Mouse (Mus musculus) MEL (cell line): ENCODE results near the gene Nop16. TPM values are rescaled to one million over a fixed set of nuclear protein-coding genes. Genes with fewer than 3 reads are reported as not detected.
"Not testable (repeated sequence)": the region's sequence is repeated elsewhere in the genome, so short reads cannot be mapped to it uniquely, and the experiment has no call there.

Experiments
- DNase-seq: peaks from one replicate; pipeline ENCODE4 v3.0.0; 2011; ENCODE audit warnings: low read depth, low spot score
- H3K27ac ChIP-seq: 2 replicates; pipeline ENCODE4 v1.5.1; 2012; ENCODE audit warnings: low read depth, mild to moderate bottlenecking, control low read depth, low read length, moderate library complexity; ENCODE audit not compliant: control insufficient read depth
- H3K27me3 ChIP-seq, 2 experiments: fragments of 150-350 bp in 1 of 2; sonication (generic) in 1 of 2; 2 replicates each; pipeline ENCODE4 v1.6.1; 2012; ENCODE audit warnings: low read length in 2 of 2, mild to moderate bottlenecking in 2 of 2, improper control_type of control experiment in 1 of 2, moderate library complexity in 1 of 2; ENCODE audit not compliant: insufficient read depth in 2 of 2, control insufficient read depth in 1 of 2
- H3K36me3 ChIP-seq, 2 experiments: 2 replicates each; pipeline ENCODE4 v1.6.1; 2012 to 2014; ENCODE audit warnings: low read length in 2 of 2, improper control_type of control experiment in 1 of 2, inconsistent platforms in 1 of 2, mild to moderate bottlenecking in 1 of 2; ENCODE audit not compliant: insufficient read depth in 2 of 2, control insufficient read depth in 1 of 2
- H3K4me1 ChIP-seq, 2 experiments: fragments of 150-350 bp in 1 of 2; sonication (generic) in 1 of 2; 2 replicates each; pipeline ENCODE4 v1.6.1; 2012; ENCODE audit warnings: low read length in 2 of 2, improper control_type of control experiment in 1 of 2, mild to moderate bottlenecking in 1 of 2; ENCODE audit not compliant: insufficient read depth in 2 of 2, control insufficient read depth in 1 of 2
- H3K4me3 ChIP-seq, 2 experiments: fragments of 150-350 bp in 1 of 2; sonication (generic) in 1 of 2; 2 replicates each; pipeline ENCODE4 v1.5.1; 2012; ENCODE audit warnings: low read depth in 2 of 2, low read length in 2 of 2, mild to moderate bottlenecking in 2 of 2, moderate library complexity in 2 of 2, control low read depth in 1 of 2, improper control_type of control experiment in 1 of 2; ENCODE audit not compliant: control insufficient read depth in 1 of 2, insufficient read depth in 1 of 2
- H3K79me2 ChIP-seq: 2 replicates; pipeline ENCODE4 v1.6.1; 2012; ENCODE audit warnings: mild to moderate bottlenecking, low read length, moderate library complexity; ENCODE audit not compliant: control insufficient read depth, poor library complexity, insufficient read depth
- H3K9ac ChIP-seq: 2 replicates; pipeline ENCODE4 v1.6.1; 2012; ENCODE audit warnings: low read depth, mild to moderate bottlenecking, control low read depth, low read length, moderate library complexity; ENCODE audit not compliant: control insufficient read depth, poor library complexity, severe bottlenecking
- H3K9me3 ChIP-seq: fragments of 150-350 bp; sonication (generic); replicated peaks from 2 replicates; pipeline ENCODE4 v1.6.1; 2012; ENCODE audit warnings: mild to moderate bottlenecking, low read length, improper control_type of control experiment, moderate library complexity; ENCODE audit not compliant: insufficient read depth
- BHLHE40 ChIP-seq: IDR thresholded peaks from 2 replicates; pipeline ENCODE4 v1.6.1; 2012; ENCODE audit warnings: low read depth, mild to moderate bottlenecking, inconsistent platforms, low read length, improper control_type of control experiment, borderline replicate concordance
- CHD1 ChIP-seq: IDR thresholded peaks from 2 replicates; pipeline ENCODE4 v1.6.1; 2012; ENCODE audit warnings: low read depth, mild to moderate bottlenecking, inconsistent platforms, low read length, improper control_type of control experiment
- CHD2 ChIP-seq: IDR thresholded peaks from 2 replicates; pipeline ENCODE4 v1.6.1; 2011; ENCODE audit warnings: low read length, improper control_type of control experiment
- CTCF ChIP-seq, 3 experiments: IDR thresholded peaks in 2 of 3; conservative IDR thresholded peaks in 1 of 3; 2 replicates each; pipeline ENCODE4 v1.5.1; 2011 to 2012; ENCODE audit warnings: low read length in 3 of 3, low read depth in 2 of 3, mild to moderate bottlenecking in 2 of 3, improper control_type of control experiment in 1 of 3, inconsistent platforms in 1 of 3, mixed read lengths in 1 of 3, moderate library complexity in 1 of 3; ENCODE audit not compliant: control insufficient read depth in 1 of 3, insufficient read depth in 1 of 3, poor library complexity in 1 of 3, severe bottlenecking in 1 of 3
- E2F4 ChIP-seq: IDR thresholded peaks from 2 replicates; pipeline ENCODE4 v1.6.1; 2011; ENCODE audit warnings: low read depth, low read length, improper control_type of control experiment, borderline replicate concordance
- ELF1 ChIP-seq: IDR thresholded peaks from 2 replicates; pipeline ENCODE4 v1.6.1; 2014; ENCODE audit warnings: low read depth, mild to moderate bottlenecking, inconsistent platforms, low read length, improper control_type of control experiment, moderate library complexity
- ETS1 ChIP-seq: IDR thresholded peaks from 2 replicates; pipeline ENCODE4 v1.6.1; 2012; ENCODE audit warnings: low read depth, mild to moderate bottlenecking, inconsistent platforms, low read length, improper control_type of control experiment, moderate library complexity
- GABPA ChIP-seq: IDR thresholded peaks from 2 replicates; pipeline ENCODE4 v1.6.1; 2012; ENCODE audit warnings: low read depth, mild to moderate bottlenecking, inconsistent platforms, low read length, improper control_type of control experiment, moderate library complexity
- GATA1 ChIP-seq: IDR thresholded peaks from 2 replicates; pipeline ENCODE4 v1.6.1; 2011; ENCODE audit warnings: low read depth, low read length, improper control_type of control experiment
- HCFC1 ChIP-seq: IDR thresholded peaks from 2 replicates; pipeline ENCODE4 v1.6.1; 2012; ENCODE audit warnings: low read depth, mild to moderate bottlenecking, inconsistent platforms, low read length, improper control_type of control experiment, moderate library complexity
- JUND ChIP-seq: IDR thresholded peaks from 2 replicates; pipeline ENCODE4 v1.6.1; 2011; ENCODE audit warnings: low read depth, mild to moderate bottlenecking, improper control_type of control experiment, low read length
- MAFK ChIP-seq: IDR thresholded peaks from 2 replicates; pipeline ENCODE4 v1.6.1; 2011; ENCODE audit warnings: low read depth, mild to moderate bottlenecking, low read length, improper control_type of control experiment, borderline replicate concordance
- MAX ChIP-seq: IDR thresholded peaks from 2 replicates; pipeline ENCODE4 v1.6.1; 2011; ENCODE audit warnings: low read length, improper control_type of control experiment
- MAZ ChIP-seq: IDR thresholded peaks from 2 replicates; pipeline ENCODE4 v1.6.1; 2012; ENCODE audit warnings: low read depth, mild to moderate bottlenecking, inconsistent platforms, low read length, improper control_type of control experiment
- MYB ChIP-seq: IDR thresholded peaks from 2 replicates; pipeline ENCODE4 v1.6.1; 2011; ENCODE audit warnings: mild to moderate bottlenecking, low read depth, low read length, improper control_type of control experiment
- MYC ChIP-seq: IDR thresholded peaks from 2 replicates; pipeline ENCODE4 v1.6.1; 2011; ENCODE audit warnings: low read depth, mild to moderate bottlenecking, low read length, improper control_type of control experiment, moderate library complexity
- NELFE ChIP-seq: IDR thresholded peaks from 2 replicates; pipeline ENCODE4 v1.6.1; 2011; ENCODE audit warnings: low read depth, low read length, improper control_type of control experiment
- POLR2A ChIP-seq, 2 experiments: IDR thresholded peaks; 2 replicates each; pipeline ENCODE4 v1.6.1; 2011 to 2012; ENCODE audit warnings: low read length in 2 of 2, mild to moderate bottlenecking in 2 of 2, control low read depth in 1 of 2, improper control_type of control experiment in 1 of 2, low read depth in 1 of 2, moderate library complexity in 1 of 2; ENCODE audit not compliant: control insufficient read depth in 1 of 2, insufficient read depth in 1 of 2, poor library complexity in 1 of 2
- POLR2AphosphoS2 ChIP-seq: IDR thresholded peaks from 2 replicates; pipeline ENCODE4 v1.6.1; 2011; ENCODE audit warnings: low read length, improper control_type of control experiment
- RAD21 ChIP-seq: IDR thresholded peaks from 2 replicates; pipeline ENCODE4 v1.6.1; 2011; ENCODE audit warnings: mild to moderate bottlenecking, low read depth, low read length, improper control_type of control experiment
- RCOR1 ChIP-seq: IDR thresholded peaks from 2 replicates; pipeline ENCODE4 v1.6.1; 2012; ENCODE audit warnings: low read depth, mild to moderate bottlenecking, inconsistent platforms, low read length, improper control_type of control experiment
- SMC3 ChIP-seq: IDR thresholded peaks from 2 replicates; pipeline ENCODE4 v1.6.1; 2011; ENCODE audit warnings: low read depth, low read length, improper control_type of control experiment
- TAL1 ChIP-seq: IDR thresholded peaks from 2 replicates; pipeline ENCODE4 v1.6.1; 2012; ENCODE audit warnings: mild to moderate bottlenecking, inconsistent platforms, low read length, moderate library complexity, mixed read lengths
- TCF12 ChIP-seq: IDR thresholded peaks from 2 replicates; pipeline ENCODE4 v1.6.1; 2014; ENCODE audit warnings: low read depth, mild to moderate bottlenecking, inconsistent platforms, low read length, improper control_type of control experiment, moderate library complexity
- USF1 ChIP-seq: IDR thresholded peaks from 2 replicates; pipeline ENCODE4 v1.6.1; 2014; ENCODE audit warnings: low read depth, mild to moderate bottlenecking, inconsistent platforms, low read length, improper control_type of control experiment, moderate library complexity
- USF2 ChIP-seq, 2 experiments: IDR thresholded peaks; 2 replicates each; pipeline ENCODE4 v1.6.1; 2011 to 2012; ENCODE audit warnings: improper control_type of control experiment in 2 of 2, low read length in 2 of 2, borderline replicate concordance in 1 of 2, inconsistent platforms in 1 of 2, low read depth in 1 of 2, mild to moderate bottlenecking in 1 of 2; ENCODE audit not compliant: insufficient read depth in 1 of 2
- ZC3H11A ChIP-seq: IDR thresholded peaks from 2 replicates; pipeline ENCODE4 v1.6.1; 2012; ENCODE audit warnings: low read depth, mild to moderate bottlenecking, inconsistent platforms, low read length, improper control_type of control experiment
- ZKSCAN1 ChIP-seq: IDR thresholded peaks from 2 replicates; pipeline ENCODE4 v1.6.1; 2012; ENCODE audit warnings: low read depth, mild to moderate bottlenecking, inconsistent platforms, low read length, improper control_type of control experiment, moderate library complexity
- ZMIZ1 ChIP-seq: IDR thresholded peaks from 2 replicates; pipeline ENCODE4 v1.6.1; 2012; ENCODE audit warnings: low read depth, mild to moderate bottlenecking, inconsistent platforms, low read length, improper control_type of control experiment, moderate library complexity
- polyA plus RNA-seq, 2 experiments: library from polyadenylated mRNA; stranded (reverse) in 1 of 2; unstranded in 1 of 2; fragments of >175 nt in 1 of 2; fragments of >200 nt in 1 of 2; gene quantifications; 2 replicates each; pipeline versions ENCODE4 v1.2.1 to v1.2.4; 2012; ENCODE audit warnings: low replicate concordance in 2 of 2, low read depth in 1 of 2; ENCODE audit not compliant: insufficient read length in 2 of 2, insufficient read depth in 1 of 2, missing spikeins in 1 of 2
- total RNA-seq: library from RNA; depleted of rRNA; stranded (reverse); fragments of 300-350 nt; gene quantifications from 2 replicates; pipeline ENCODE4 v1.2.3, GENCODE M21; 2012

The Nop16 gene
- total and polyA plus RNA-seq, 3 experiments: 131 to 172 TPM; not detected in 1

GRCm38 (mm10) chr13:54613141-54613540, 23.3 kb upstream of the Nop16 start:
- not testable (repeated sequence) for H3K9ac ChIP-seq, H3K79me2 ChIP-seq, H3K9me3 ChIP-seq, H3K27me3 ChIP-seq, H3K4me1 ChIP-seq, H3K27ac ChIP-seq, H3K4me3 ChIP-seq, H3K36me3 ChIP-seq
- peak; percentile 31 for DNase-seq
- peak; percentile 10 for TF ChIP-seq RAD21
- TF ChIP-seq MYC: 0 out of 2 replicates have a peak, but pooled peaks have one; percentile 33
- TF ChIP-seq CTCF (IDR thresholded peaks at IDR 0.05 in 2 of 3, conservative IDR thresholded peaks at IDR 0.05 in 1 of 3; ENCODE audit: control insufficient read depth in 1 of 3, insufficient read depth in 1 of 3, low read depth in 2 of 3, low read length in 3 of 3, poor library complexity in 1 of 3, severe bottlenecking in 1 of 3): peak in 1 of 3 experiments; percentile 50; a peak in 2 of 6 replicates

DNA sequence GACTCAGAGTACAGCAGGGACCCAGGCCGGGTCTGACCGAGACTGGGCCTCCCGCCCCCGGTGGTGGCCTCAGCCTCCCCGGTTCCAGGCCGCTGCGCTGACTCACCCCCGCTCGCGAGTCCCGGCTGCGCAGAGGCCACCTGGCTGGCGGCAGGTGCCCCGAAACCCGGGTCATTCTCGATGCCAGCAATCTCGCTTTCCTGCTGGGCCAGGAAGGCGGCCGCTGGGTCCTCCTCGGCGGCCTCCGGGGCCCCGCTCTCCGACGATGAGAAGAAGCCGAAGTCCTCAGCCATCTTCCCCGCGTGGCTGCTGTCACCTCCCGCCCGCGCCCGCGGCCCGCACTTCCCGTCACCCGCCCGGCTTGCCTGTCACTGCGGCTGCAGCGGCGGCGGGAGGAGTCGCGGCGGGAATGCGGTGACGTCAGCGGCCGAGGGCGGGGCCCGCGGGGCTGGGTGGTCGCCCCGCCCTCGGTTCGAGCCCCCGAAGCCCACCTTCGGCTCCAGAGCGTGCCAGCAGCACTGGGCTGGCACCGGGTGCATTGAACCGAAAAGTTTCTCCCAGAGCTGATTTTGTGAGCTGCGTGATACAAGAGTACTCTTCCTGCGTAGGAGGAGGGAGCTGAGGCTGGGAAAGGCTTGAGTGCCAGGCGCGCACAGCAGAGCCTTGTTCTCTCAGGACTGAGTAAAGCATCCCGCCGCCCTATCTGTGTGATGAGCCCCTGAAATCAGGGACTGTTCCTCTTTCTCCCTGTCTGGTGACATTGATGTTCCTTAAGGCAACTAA, 21.3 kb upstream of the Nop16 start, which contains the start of gene Cltb:
TSS of gene Cltb (minus strand) at position 373 of the 783 bp plus-strand sequence.
- peaks cover 0 to 5% of the 10 kb centered on the region in 2 experiments; a peak in 2 of 4 replicates for H3K4me1 ChIP-seq
- DNase-seq: peak; percentile 80
- no peaks in the 10 kb centered on the region for H3K27me3 ChIP-seq
- H3K27ac ChIP-seq: no peak within 1 kb of the TSS
- H3K36me3 ChIP-seq: no peaks in the 10 kb centered on the region
- H3K9me3 ChIP-seq: no peaks in the 10 kb centered on the region
- H3K9ac ChIP-seq: peak within 1 kb of the TSS; percentile 78
- peaks cover 3% of the 10 kb centered on the region; the same call in 1 of the 2 replicates for H3K79me2 ChIP-seq
- H3K4me3 ChIP-seq: peak within 1 kb of the TSS; percentile 73 to 87
- TF ChIP-seq CHD2 (no peak), CHD1 (no peak), MAFK (no peak), CTCF (IDR thresholded peaks at IDR 0.05 in 2 of 3, conservative IDR thresholded peaks at IDR 0.05 in 1 of 3; ENCODE audit: control insufficient read depth in 1 of 3, insufficient read depth in 1 of 3, low read depth in 2 of 3, low read length in 3 of 3, poor library complexity in 1 of 3, severe bottlenecking in 1 of 3) (no peak), POLR2AphosphoS2 (no peak), GATA1 (no peak), TAL1 (no peak), ELF1 (no peak), USF2 (IDR thresholded peaks at IDR 0.05; ENCODE audit: borderline replicate concordance in 1 of 2, insufficient read depth in 1 of 2, low read depth in 1 of 2, low read length in 2 of 2) (no peak), NELFE (peak; percentile 59), USF1 (no peak), ZC3H11A (no peak), TCF12 (no peak), POLR2A (IDR thresholded peaks at IDR 0.05; ENCODE audit: control insufficient read depth in 1 of 2, insufficient read depth in 1 of 2, low read depth in 1 of 2, low read length in 2 of 2, poor library complexity in 1 of 2) (peak; percentile 42 to 60; a peak in 1 of 4 replicates), HCFC1 (0 out of 2 replicates have a peak, but pooled peaks have one; percentile 46), E2F4 (no peak), RCOR1 (peak; percentile 53; the same call in 1 of the 2 replicates), ETS1 (0 out of 2 replicates have a peak, but pooled peaks have one; percentile 12), RAD21 (no peak), ZMIZ1 (no peak), GABPA (no peak), MAX (no peak), ZKSCAN1 (no peak), SMC3 (no peak), JUND (no peak), MYC (no peak), MYB (no peak), BHLHE40 (no peak), MAZ (peak; percentile 20; the same call in 1 of the 2 replicates)
